Mouse (Mus musculus): ENCODE data around the gene Malrd1. TPM values are rescaled to one million over a fixed set of nuclear protein-coding genes. Genes with fewer than 3 reads are reported as not detected.

Malrd1 gene
- polyA plus RNA-seq, 1 experiment from 2014 or later: not detected

DNA sequence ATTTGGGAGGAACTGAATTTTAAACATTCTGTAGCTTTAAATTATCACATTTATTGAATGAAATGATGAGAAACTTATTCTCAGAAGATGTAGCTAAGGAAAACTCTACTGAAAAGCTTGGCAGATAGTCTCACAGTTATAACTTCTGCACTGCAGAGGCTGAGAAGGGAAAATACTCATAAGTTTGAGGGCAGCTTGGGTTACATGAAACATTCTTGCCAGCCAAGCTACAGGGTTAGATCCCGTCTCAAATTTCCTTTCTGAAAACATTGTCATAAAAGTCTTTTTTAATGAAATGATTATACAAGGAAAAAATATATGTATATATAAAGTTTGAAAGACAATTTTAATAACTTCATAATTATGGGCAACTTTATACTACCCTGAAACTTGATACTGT lies 714.6 kb downstream of the Malrd1 start:
- Histone ChIP-seq H3K27ac (replicated peaks) (no peak overlapping the region), H3K4me1 (no peaks in the 10 kb centered on the region), H3K36me3 (no peaks in the 10 kb centered on the region), H3K4me3 (no peak overlapping the region), H3K9me3 (replicated peaks) (no peaks in the 10 kb centered on the region), H3K27me3 (ENCODE audit: low read depth, poor library complexity, severe bottlenecking) (no peaks in the 10 kb centered on the region)
- 93% methylated on average over 1 of the region's 1 CpGs for WGBS
- no peak for DNase-seq (ENCODE audit: low spot score)

DNA sequence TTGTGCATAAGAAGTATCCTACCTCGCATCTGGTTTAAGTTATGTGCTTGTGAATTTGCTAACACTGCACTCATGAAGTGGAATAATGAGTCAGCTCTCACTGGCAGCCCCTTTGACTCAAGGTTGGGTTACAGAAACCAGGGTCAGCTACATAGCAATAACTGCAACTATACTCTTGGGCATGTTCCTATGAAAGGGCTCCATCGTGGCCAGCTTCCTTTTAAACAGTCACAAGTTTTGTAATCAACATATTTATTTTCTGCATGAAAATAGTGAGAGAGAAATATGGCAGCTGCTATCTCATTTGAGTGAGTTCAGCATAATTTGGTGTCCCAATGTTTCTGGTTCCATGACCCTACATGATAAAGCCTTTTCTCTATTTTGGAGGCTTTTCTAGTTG lies 716.8 kb downstream of the Malrd1 start:
- 78% methylated on average over 2 of the region's 2 CpGs for WGBS
- H3K27me3 ChIP-seq (ENCODE audit: low read depth, poor library complexity, severe bottlenecking): no peaks in the 10 kb centered on the region
- no peak overlapping the region for H3K4me3 ChIP-seq
- H3K4me1 ChIP-seq: no peaks in the 10 kb centered on the region
- no peak for DNase-seq (ENCODE audit: low spot score)
- H3K36me3 ChIP-seq: no peaks in the 10 kb centered on the region
- no peak overlapping the region for H3K27ac ChIP-seq (replicated peaks)
- H3K9me3 ChIP-seq (replicated peaks): no peaks in the 10 kb centered on the region

DNA sequence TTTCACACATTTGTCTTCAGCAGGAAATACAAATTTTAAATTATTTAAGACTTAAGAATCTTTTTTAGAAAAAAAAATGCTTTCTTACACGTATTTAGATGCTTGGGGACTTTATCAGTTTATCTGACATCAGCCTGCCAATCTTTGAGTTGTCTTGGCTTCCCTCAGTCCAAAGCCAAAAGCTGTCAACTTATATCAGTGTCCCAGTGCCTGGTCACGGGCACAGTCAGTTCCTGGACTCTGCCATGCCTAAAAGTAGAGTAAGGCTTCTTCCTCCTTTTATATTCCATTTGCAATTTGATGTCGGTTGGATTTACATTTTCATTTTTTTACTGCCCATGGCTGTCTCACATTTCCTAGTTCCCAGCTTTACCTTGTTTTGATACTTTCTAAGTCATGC lies 722.6 kb downstream of the Malrd1 start:
- Histone ChIP-seq H3K27me3 (ENCODE audit: low read depth, poor library complexity, severe bottlenecking) (no peaks in the 10 kb centered on the region), H3K9me3 (replicated peaks) (no peaks in the 10 kb centered on the region), H3K36me3 (no peaks in the 10 kb centered on the region), H3K4me1 (no peaks in the 10 kb centered on the region), H3K27ac (replicated peaks) (no peak overlapping the region), H3K4me3 (no peak overlapping the region)
- WGBS: 73% methylated on average over 3 of the region's 3 CpGs
- no peak for DNase-seq (ENCODE audit: low spot score)

DNA sequence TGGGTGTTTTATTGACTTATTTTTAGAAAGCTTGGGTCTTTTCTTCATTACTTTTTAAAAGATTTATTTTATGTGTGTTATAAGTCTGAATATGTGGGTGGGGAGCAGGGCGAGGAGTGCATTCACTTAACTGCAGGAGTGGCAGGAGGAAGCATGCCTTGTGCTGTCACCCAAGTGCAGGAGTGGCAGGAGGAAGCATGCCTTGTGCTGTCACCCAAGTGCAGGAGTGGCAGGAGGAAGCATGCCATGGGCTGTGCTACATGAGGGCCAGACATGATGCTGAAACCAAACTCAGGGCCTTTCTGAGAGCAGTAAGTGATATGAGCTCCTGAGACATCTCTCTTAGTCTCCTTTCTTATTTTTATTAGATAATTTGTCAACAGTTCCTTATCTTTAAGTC lies 726.0 kb downstream of the Malrd1 start:
- WGBS: 85% methylated on average over 1 of the region's 1 CpGs
- no peak for DNase-seq (ENCODE audit: low spot score)
- H3K4me3 ChIP-seq: no peak overlapping the region
- no peaks in the 10 kb centered on the region for H3K9me3 ChIP-seq (replicated peaks)
- no peaks in the 10 kb centered on the region for H3K27me3 ChIP-seq (ENCODE audit: low read depth, poor library complexity, severe bottlenecking)
- H3K27ac ChIP-seq (replicated peaks): no peak overlapping the region
- no peaks in the 10 kb centered on the region for H3K4me1 ChIP-seq
- H3K36me3 ChIP-seq: no peaks in the 10 kb centered on the region
